Mouse (Mus musculus): ENCODE measurements around the gene Setd3. TPM values are rescaled to one million over a fixed set of nuclear protein-coding genes. Genes with fewer than 3 reads are reported as not detected.

Setd3 gene
- polyA plus RNA-seq, 1 experiment from 2014 or later = 107 TPM

- Histone ChIP-seq H3K27me3 (no peaks in the 10 kb centered on the region), H3K4me3 (no peak overlapping the region), H3K36me3 (no peaks in the 10 kb centered on the region), H3K27ac (replicated peaks) (no peak overlapping the region), H3K4me2 (no peak overlapping the region), H3K9ac (no peak overlapping the region), H3K9me3 (no peaks in the 10 kb centered on the region), H3K4me1 (replicated peaks) (peaks cover 10% of the 10 kb centered on the region; the same call in 1 of the 2 replicates)
- no peak for ATAC-seq (ENCODE audit: low read depth)
- 65% methylated on average over 9 of the region's 9 CpGs for WGBS
Measured at GRCm38 (mm10) chr12:108064396-108064998, 114.6 kb downstream of the Setd3 start.

GRCm38 (mm10) chr12:108063986-108064385, 115.1 kb downstream of the Setd3 start:
- Histone ChIP-seq H3K27ac (replicated peaks) (no peak overlapping the region), H3K36me3 (no peaks in the 10 kb centered on the region), H3K9me3 (no peaks in the 10 kb centered on the region), H3K27me3 (no peaks in the 10 kb centered on the region), H3K4me2 (no peak overlapping the region), H3K4me3 (no peak overlapping the region), H3K4me1 (replicated peaks) (peaks cover 10% of the 10 kb centered on the region; the same call in 1 of the 2 replicates), H3K9ac (no peak overlapping the region)
- ATAC-seq (ENCODE audit: low read depth) = no peak
- 21% methylated on average over 6 of the region's 6 CpGs for WGBS

- no peaks in the 10 kb centered on the region for H3K27me3 ChIP-seq
- no peak overlapping the region for H3K4me2 ChIP-seq
- peaks cover 7% of the 10 kb centered on the region; the same call in 1 of the 2 replicates for H3K4me1 ChIP-seq (replicated peaks)
- no peak overlapping the region for H3K9ac ChIP-seq
- H3K27ac ChIP-seq (replicated peaks) = no peak overlapping the region
- 83% methylated on average over 5 of the region's 5 CpGs for WGBS
- ATAC-seq (ENCODE audit: low read depth) = no peak
- H3K36me3 ChIP-seq = no peaks in the 10 kb centered on the region
- no peaks in the 10 kb centered on the region for H3K9me3 ChIP-seq
- H3K4me3 ChIP-seq = no peak overlapping the region
Measured at GRCm38 (mm10) chr12:108062137-108062536, 117.0 kb downstream of the Setd3 start.

- Histone ChIP-seq H3K27ac (replicated peaks) (no peak overlapping the region), H3K4me1 (replicated peaks) (peaks cover 7% of the 10 kb centered on the region; the same call in 1 of the 2 replicates), H3K9ac (no peak overlapping the region), H3K9me3 (no peaks in the 10 kb centered on the region), H3K36me3 (no peaks in the 10 kb centered on the region), H3K4me2 (no peak overlapping the region), H3K27me3 (no peaks in the 10 kb centered on the region), H3K4me3 (no peak overlapping the region)
- WGBS = 83% methylated on average over 7 of the region's 7 CpGs
- ATAC-seq (ENCODE audit: low read depth) = no peak
Measured at GRCm38 (mm10) chr12:108061661-108062060, 117.5 kb downstream of the Setd3 start.

Other genes with a start within 250 kb of the Setd3 start
- 33.5 and 34.9 TPM in 2 replicates for gene Bcl11b, start 175.7 kb downstream of the Setd3 start, polyA plus RNA-seq (2015; fragmentation: Nextera tagmentation; extraction: Ambion mirVana)
- 3.7 and 4.2 TPM in 2 replicates for gene Ccnk, start 265 bp upstream of the Setd3 start, polyA plus RNA-seq (2015; fragmentation: Nextera tagmentation; extraction: Ambion mirVana)
- gene Ccdc85c, start 96.1 kb upstream of the Setd3 start, polyA plus RNA-seq (2015; fragmentation: Nextera tagmentation; extraction: Ambion mirVana) = 14.5 and 15.8 TPM in 2 replicates
- gene Hhipl1, start 127.0 kb upstream of the Setd3 start, polyA plus RNA-seq (2015; fragmentation: Nextera tagmentation; extraction: Ambion mirVana) = 1.6 TPM in 2 replicates
- 14.9 and 15.8 TPM in 2 replicates for gene Cyp46a1, start 155.1 kb upstream of the Setd3 start, polyA plus RNA-seq (2015; fragmentation: Nextera tagmentation; extraction: Ambion mirVana)
- 91.4 and 94.3 TPM in 2 replicates for gene Eml1, start 191.6 kb upstream of the Setd3 start, polyA plus RNA-seq (2015; fragmentation: Nextera tagmentation; extraction: Ambion mirVana)